Mouse (Mus musculus): ENCODE measurements around the gene Tnf.

Gene Tnf

DNA sequence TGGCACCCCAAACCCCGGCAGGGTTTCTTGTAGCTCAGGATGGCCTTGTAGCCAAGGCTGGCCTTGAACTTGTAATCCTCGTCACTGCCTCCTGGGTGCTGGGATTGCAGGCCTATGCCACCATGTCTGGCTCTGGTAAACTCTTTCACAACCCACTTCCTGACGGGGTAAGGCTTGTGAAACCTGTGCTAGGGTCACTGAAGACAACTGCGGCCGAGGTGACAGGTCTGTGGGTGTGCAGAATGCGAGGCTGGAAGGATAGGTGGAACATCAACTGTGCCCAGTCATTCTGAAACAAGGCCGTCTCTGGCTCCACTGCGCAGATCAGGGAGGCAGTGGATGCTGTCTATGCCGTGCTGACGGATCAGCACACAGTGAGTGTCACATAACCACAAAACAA lies 29.2 kb upstream of the Tnf start:
- peaks cover 66% of the 10 kb centered on the region for H3K36me3 ChIP-seq (ENCODE audit: insufficient read depth, low read length)
- TF ChIP-seq NANOG (IDR thresholded peaks at IDR 0.05; ENCODE audit: borderline replicate concordance, low read length) (no peak), CTCF (conservative IDR thresholded peaks at IDR 0.05; ENCODE audit: low read length) (no peak)
- no peak overlapping the region for H3K4me3 ChIP-seq (replicated peaks; ENCODE audit: low read length)
- H3K27me3 ChIP-seq (ENCODE audit: insufficient read depth, low read length) = no peaks in the 10 kb centered on the region
- peaks cover 29% of the 10 kb centered on the region for H3K4me1 ChIP-seq (replicated peaks; ENCODE audit: low read depth, low read length)
- H3K9me3 ChIP-seq (ENCODE audit: low read length) = no peaks in the 10 kb centered on the region

DNA sequence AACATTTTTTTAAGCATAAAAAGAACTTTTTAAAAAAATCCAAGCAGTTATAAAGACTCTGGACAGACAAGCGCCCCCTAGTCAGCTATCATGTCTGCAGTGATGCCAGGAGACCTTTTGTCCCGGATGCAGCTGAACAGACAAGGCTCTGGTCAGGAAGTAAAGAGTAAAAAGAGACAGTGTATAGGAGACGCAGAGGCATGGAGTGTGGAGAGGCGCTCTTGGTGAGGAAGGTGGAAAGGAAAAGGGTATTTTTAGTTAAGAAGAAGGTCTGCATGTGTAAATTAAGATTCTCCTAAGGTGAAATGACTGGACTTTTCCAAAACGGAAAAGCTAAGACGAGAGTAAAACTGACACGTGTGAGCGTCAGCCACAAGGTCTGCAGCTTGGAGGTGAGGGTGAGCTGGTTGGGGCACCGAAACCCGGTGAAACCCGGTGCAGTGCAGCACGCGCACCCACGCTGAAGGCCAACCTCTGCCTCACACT lies 24.8 kb upstream of the Tnf start:
- H3K9me3 ChIP-seq (ENCODE audit: low read length) = no peaks in the 10 kb centered on the region
- peaks cover 14% of the 10 kb centered on the region for H3K4me1 ChIP-seq (replicated peaks; ENCODE audit: low read depth, low read length)
- no peaks in the 10 kb centered on the region for H3K27me3 ChIP-seq (ENCODE audit: insufficient read depth, low read length)
- peaks cover 73% of the 10 kb centered on the region for H3K36me3 ChIP-seq (ENCODE audit: insufficient read depth, low read length)
- TF ChIP-seq NANOG (IDR thresholded peaks at IDR 0.05; ENCODE audit: borderline replicate concordance, low read length) = no peak
- TF ChIP-seq CTCF (conservative IDR thresholded peaks at IDR 0.05; ENCODE audit: low read length) = 0 out of 2 replicates have a peak, but pooled peaks have one; percentile 10
- no peak overlapping the region for H3K4me3 ChIP-seq (replicated peaks; ENCODE audit: low read length)

DNA sequence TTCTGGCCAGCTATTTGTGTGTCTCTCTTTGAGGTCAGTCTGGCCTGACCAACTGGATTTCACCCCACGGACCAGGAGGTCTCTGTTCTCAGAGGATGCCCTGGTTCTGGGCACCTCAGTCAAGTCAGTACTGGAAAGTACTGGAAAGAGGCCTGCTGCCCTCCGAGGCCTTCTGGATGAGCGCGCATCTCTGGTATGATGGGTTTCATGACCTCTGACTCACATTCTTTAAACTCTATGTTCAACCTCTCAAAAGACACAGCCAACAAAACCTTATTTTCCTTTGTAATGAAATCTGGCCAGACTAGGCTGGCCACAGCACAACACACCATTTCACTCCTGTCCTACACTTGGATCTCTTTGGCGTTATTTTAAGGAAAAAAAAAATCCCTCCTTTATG lies 23.6 kb upstream of the Tnf start:
- Histone ChIP-seq H3K36me3 (ENCODE audit: insufficient read depth, low read length) (peaks cover 65% of the 10 kb centered on the region), H3K4me3 (replicated peaks; ENCODE audit: low read length) (no peak overlapping the region), H3K4me1 (replicated peaks; ENCODE audit: low read depth, low read length) (peaks cover 25% of the 10 kb centered on the region), H3K27me3 (ENCODE audit: insufficient read depth, low read length) (peaks cover 8% of the 10 kb centered on the region), H3K9me3 (ENCODE audit: low read length) (no peaks in the 10 kb centered on the region)
- TF ChIP-seq CTCF (conservative IDR thresholded peaks at IDR 0.05; ENCODE audit: low read length) (no peak), NANOG (IDR thresholded peaks at IDR 0.05; ENCODE audit: borderline replicate concordance, low read length) (no peak), POU5F1 (IDR thresholded peaks at IDR 0.05; ENCODE audit: borderline replicate concordance, low read length) (no peak)

DNA sequence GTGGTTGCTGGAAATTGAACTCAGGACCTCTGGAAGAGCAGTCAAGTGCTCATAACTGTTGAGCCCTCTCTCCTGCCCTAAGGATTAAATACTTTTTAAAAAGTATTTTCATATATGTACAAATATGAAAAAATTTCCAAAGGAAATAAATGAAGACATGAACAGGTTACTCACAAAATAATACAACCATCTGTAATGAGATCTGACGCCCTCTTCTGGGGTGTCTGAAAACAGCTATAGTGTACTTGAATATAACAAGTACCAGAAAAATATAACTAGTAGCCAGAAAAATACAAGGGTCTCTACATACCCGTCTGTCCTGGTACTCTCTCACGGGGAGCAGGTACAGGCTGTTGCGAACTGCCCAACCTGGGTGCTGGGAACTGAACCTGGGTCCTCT lies 22.8 kb upstream of the Tnf start:
- H3K36me3 ChIP-seq (ENCODE audit: insufficient read depth, low read length) = peaks cover 61% of the 10 kb centered on the region

DNA sequence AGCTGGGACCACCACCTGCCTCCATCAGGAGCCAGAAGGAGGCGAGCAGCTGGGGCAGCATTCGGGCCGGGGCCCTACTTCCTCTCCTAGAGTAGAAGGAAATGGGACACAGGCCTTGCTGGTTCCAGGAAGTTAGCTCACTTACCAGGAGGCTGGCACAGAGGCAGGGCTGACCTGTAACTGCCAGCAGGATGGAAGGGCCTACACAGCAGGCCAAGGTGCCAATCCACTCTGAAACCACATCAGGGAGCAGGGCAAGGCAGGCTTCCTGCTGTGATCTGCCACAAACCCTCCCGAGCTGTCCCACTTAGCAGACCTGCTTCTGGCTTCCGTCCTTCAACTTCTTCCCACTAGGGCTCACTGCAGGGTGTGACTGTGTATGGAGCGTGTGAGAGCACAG lies 20.5 kb upstream of the Tnf start:
- TF ChIP-seq NANOG (IDR thresholded peaks at IDR 0.05; ENCODE audit: borderline replicate concordance, low read length) (no peak), POU5F1 (IDR thresholded peaks at IDR 0.05; ENCODE audit: borderline replicate concordance, low read length) (no peak), CTCF (conservative IDR thresholded peaks at IDR 0.05; ENCODE audit: low read length) (no peak)
- H3K4me3 ChIP-seq (replicated peaks; ENCODE audit: low read length) = no peak overlapping the region
- H3K27me3 ChIP-seq (ENCODE audit: insufficient read depth, low read length) = peaks cover 26% of the 10 kb centered on the region
- H3K4me1 ChIP-seq (replicated peaks; ENCODE audit: low read depth, low read length) = peaks cover 45% of the 10 kb centered on the region
- peaks cover 38% of the 10 kb centered on the region for H3K36me3 ChIP-seq (ENCODE audit: insufficient read depth, low read length)
- no peaks in the 10 kb centered on the region for H3K9me3 ChIP-seq (ENCODE audit: low read length)

More for the DNA sequence above, 22.8 kb upstream of the Tnf start:
- Histone ChIP-seq H3K9me3 (ENCODE audit: low read length) (no peaks in the 10 kb centered on the region), H3K4me3 (replicated peaks; ENCODE audit: low read length) (no peak overlapping the region), H3K27me3 (ENCODE audit: insufficient read depth, low read length) (peaks cover 13% of the 10 kb centered on the region), H3K4me1 (replicated peaks; ENCODE audit: low read depth, low read length) (peaks cover 33% of the 10 kb centered on the region)
- TF ChIP-seq POU5F1 (IDR thresholded peaks at IDR 0.05; ENCODE audit: borderline replicate concordance, low read length) (no peak), NANOG (IDR thresholded peaks at IDR 0.05; ENCODE audit: borderline replicate concordance, low read length) (no peak), CTCF (conservative IDR thresholded peaks at IDR 0.05; ENCODE audit: low read length) (no peak)

DNA sequence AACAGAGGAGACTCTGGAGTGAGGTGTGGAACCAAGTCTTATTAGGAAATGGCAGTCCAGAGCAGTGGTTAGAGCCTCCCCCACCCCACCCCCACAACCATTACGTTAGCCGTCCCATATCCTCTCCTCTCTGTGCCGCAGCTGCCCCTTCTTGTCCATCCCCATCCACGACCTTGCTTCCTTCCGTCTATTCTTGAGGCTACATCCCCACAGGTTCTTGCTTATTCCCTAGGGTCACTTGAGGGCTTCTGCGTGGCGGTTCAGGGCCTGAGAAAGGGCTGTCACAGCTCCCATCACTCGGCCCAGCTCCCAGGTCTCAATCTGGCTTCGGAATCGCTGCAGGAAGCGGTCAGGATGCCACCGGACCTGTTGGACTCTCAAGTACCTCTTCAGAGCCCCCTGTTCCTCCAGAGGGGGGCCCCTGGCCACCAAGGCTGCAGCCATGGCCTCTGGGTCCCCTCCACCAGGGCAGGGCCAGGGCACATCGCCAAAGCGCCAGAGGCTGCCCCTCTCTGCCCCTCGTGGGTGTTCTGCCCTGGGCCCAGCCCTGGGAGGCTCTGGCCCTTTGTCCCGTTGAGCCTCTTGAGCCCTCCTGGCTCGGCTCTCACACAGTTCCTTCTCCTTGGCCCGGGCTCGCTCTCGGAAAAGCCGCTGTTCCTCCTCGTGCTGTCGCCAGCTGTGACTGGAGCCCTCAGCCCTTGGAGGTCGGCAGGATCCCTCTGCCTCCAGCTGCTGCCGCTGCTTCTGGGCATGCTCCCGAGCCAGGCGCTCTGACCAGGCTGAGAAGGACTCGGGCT lies 18.5 kb upstream of the Tnf start, which contains the start of gene Gm16181:
Gm16181 (plus strand) TSS at position 679 of the 797 bp plus-strand sequence.
- no peak for TF ChIP-seq NANOG (IDR thresholded peaks at IDR 0.05; ENCODE audit: borderline replicate concordance, low read length)
- TF ChIP-seq POU5F1 (IDR thresholded peaks at IDR 0.05; ENCODE audit: borderline replicate concordance, low read length) = no peak
- TF ChIP-seq CTCF (conservative IDR thresholded peaks at IDR 0.05; ENCODE audit: low read length) = no peak
- Histone ChIP-seq H3K27me3 (ENCODE audit: insufficient read depth, low read length) (peaks cover 40% of the 10 kb centered on the region), H3K4me3 (replicated peaks; ENCODE audit: low read length) (peak within 1 kb of the TSS; percentile 65), H3K4me1 (replicated peaks; ENCODE audit: low read depth, low read length) (peaks cover 40% of the 10 kb centered on the region), H3K9me3 (ENCODE audit: low read length) (no peaks in the 10 kb centered on the region), H3K36me3 (ENCODE audit: insufficient read depth, low read length) (peaks cover 32% of the 10 kb centered on the region)

DNA sequence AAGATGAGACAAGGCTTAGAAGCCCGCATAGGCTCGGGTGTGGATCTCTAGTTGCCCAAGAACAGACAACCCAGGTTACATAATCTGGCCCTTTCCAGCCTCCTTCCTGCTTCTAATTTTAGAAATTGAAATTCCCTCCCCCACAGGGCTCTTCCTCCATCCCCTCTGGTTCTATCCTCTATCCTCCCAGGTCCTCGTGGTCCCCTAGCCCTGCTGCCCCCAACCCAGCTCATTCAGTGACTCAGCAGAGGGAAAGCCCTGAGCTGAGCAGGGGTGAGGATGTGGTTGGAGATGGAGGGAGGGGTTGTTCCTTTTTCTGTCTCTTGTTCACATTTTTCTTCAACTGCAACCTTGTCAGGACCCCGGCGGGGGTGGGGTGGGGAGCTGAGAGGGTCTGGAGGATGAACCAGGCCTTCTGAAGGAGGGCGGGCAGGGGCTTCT lies 17.8 kb upstream of the Tnf start:
- H3K4me3 ChIP-seq (replicated peaks; ENCODE audit: low read length) = no peak overlapping the region
- H3K4me1 ChIP-seq (replicated peaks; ENCODE audit: low read depth, low read length) = peaks cover 40% of the 10 kb centered on the region
- no peaks in the 10 kb centered on the region for H3K9me3 ChIP-seq (ENCODE audit: low read length)
- H3K36me3 ChIP-seq (ENCODE audit: insufficient read depth, low read length) = peaks cover 27% of the 10 kb centered on the region
- TF ChIP-seq NANOG (IDR thresholded peaks at IDR 0.05; ENCODE audit: borderline replicate concordance, low read length) (no peak), POU5F1 (IDR thresholded peaks at IDR 0.05; ENCODE audit: borderline replicate concordance, low read length) (no peak), CTCF (conservative IDR thresholded peaks at IDR 0.05; ENCODE audit: low read length) (no peak)
- H3K27me3 ChIP-seq (ENCODE audit: insufficient read depth, low read length) = peaks cover 47% of the 10 kb centered on the region

DNA sequence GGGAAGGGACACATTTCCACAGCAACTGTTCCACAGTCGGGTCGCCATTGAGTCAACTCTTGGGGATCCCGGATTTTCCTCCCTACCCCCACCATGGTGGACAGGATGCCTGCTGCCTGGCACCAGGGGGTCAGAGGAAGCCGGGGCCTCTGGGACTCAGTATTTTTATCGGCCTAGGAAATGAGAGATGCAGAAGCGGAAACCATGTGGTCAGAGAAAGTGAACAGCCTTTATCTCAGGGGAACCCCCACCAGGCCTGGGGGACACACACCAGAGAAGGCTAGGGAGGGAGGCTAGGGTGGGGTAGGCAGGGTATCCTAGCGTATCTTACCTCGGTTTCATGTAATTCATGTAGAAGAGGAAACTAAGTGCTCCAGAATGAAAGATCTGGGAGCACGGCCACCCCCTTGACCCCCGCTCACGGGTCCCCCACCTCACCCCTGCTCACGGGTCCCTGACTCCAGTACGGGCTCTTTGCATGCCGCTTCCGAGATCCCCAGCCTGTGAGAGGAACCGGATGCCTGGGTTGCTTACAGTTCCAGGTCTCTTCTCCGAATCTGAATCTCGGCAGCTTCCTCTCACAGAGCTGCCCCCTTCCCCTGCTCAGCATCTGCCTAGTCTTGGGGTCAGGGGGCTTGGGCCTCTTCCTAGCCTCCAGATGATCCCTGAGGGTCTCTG lies 16.8 kb upstream of the Tnf start:
- Histone ChIP-seq H3K4me3 (replicated peaks; ENCODE audit: low read length) (no peak overlapping the region), H3K9me3 (ENCODE audit: low read length) (no peaks in the 10 kb centered on the region), H3K4me1 (replicated peaks; ENCODE audit: low read depth, low read length) (peaks cover 40% of the 10 kb centered on the region), H3K36me3 (ENCODE audit: insufficient read depth, low read length) (peaks cover 25% of the 10 kb centered on the region), H3K27me3 (ENCODE audit: insufficient read depth, low read length) (peaks cover 57% of the 10 kb centered on the region)
- TF ChIP-seq POU5F1 (IDR thresholded peaks at IDR 0.05; ENCODE audit: borderline replicate concordance, low read length) = no peak
- no peak for TF ChIP-seq NANOG (IDR thresholded peaks at IDR 0.05; ENCODE audit: borderline replicate concordance, low read length)
- no peak for TF ChIP-seq CTCF (conservative IDR thresholded peaks at IDR 0.05; ENCODE audit: low read length)

All from E14TG2a.4 (cell line).